Mouse (Mus musculus): ENCODE results near the gene Rps10. TPM values are rescaled to one million over a fixed set of nuclear protein-coding genes. Genes with fewer than 3 reads are reported as not detected.
A peak's percentile ranks its signal among the peaks of the same experiment; 100 is the strongest.
"Not testable (repeated sequence)": the region's sequence is repeated elsewhere in the genome, so short reads cannot be mapped to it uniquely, and the experiment has no call there.

Rps10 gene
- total RNA-seq, 2 experiments from 2014 or later: 2,101 to 3,085 TPM

DNA sequence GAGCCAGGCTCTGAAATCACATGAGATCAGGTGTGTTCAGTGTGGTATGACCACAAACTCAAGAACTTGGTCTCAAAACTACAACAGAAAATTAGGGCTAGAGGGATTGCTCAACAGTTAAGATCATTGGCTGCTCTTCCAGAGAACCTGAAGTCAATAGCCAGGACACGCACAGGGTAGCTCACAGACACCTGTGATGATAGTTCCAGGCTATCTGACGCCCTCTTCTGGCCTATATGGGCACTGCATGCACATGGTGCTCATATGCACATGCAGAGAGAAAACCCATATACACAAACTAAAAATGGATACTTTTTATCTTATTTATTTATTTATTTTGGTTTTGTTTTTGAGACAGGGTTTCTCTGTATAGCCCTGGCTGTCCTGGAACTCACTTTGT, 8.1 kb upstream of the Rps10 start:
- no peak for ATAC-seq (replicated peaks; ENCODE audit: poor library complexity)

DNA sequence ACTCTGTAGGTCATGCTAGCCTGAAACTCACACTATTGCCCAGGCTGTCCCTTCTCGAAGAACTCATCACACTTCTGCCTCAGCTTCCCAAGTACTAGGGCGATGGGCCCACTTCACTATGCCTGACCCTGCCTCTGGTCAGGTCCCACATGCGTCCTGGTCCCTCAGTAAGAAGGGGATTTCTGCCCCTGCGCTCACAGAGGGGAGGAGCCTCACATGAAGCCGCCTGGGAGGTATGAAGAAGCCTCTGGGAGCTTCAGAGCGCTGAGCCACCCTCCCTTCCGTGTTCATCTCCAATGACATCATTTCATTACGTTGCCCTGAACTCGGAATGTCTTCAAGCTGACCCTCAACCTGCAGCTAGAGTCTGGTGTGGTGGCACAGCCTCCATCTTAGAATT, 7.3 kb upstream of the Rps10 start:
- no peak for ATAC-seq (replicated peaks; ENCODE audit: poor library complexity)

DNA sequence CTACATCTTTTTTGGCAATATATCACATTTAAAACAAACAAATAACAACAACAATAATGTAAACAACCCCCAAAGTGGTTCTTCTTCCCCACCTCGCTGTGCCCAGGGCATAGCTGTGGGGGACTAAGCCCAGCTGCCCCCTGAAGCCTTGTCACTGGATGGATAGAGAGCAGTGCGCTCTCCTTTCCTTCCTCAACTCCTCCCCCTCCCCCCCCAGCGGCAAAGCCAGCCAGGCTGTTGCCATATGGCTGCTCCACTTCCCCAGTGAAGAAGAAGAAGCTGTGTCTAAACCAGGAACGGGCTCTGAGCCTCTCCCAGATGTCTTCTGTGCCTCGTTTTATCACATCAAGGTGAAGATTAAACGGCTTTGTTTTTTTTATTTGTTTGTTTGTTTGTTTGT, 6.6 kb upstream of the Rps10 start:
- peak; percentile 51 for ATAC-seq (replicated peaks; ENCODE audit: poor library complexity)

DNA sequence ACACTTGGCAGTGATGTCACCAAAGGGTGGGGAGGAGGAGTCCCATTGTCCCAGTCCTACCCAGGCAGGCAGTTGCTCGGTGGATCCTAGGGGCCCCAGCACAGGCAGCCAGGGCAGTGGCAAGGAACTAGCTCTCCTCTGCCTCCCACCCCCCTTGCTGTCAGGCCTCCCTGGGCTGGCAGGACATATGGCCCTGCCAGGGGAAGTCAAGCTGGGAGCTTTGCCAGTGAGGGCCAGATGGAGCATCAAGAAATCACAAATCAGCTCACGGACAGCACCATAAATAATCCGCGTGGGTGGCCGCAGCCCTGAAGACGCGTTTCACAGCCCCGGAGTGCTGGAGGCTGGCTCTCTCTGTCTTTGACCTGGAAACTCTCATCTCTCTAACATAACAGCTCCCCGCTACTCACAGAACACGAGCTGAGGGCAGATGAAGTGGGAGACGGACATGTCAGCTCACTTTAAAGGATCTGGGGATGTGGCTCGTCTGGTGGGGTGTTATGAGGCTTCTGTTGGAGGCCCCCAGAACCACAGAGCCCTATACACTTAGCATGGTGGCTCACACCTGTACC, 6.1 kb upstream of the Rps10 start:
- peak; percentile 72 for ATAC-seq (replicated peaks; ENCODE audit: poor library complexity)

DNA sequence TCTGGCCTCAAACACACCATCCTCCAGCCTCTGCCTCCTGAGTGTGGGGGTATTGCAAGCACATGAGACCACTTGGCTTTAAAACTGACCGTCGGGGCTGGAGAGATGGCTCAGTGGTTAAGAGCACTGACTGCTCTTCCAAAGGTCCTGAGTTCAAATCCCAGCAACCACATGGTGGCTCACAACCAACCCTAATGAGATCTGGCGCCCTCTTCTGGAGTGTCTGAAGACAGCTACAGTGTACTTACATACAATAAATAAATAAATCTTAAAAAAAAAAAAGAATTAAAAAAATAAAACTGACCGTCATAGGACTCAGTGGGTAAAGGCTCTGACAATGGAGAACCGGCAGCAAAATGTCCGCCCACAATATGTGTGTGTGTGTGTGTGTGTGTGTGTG, 3.4 kb upstream of the Rps10 start:
- ATAC-seq (replicated peaks; ENCODE audit: poor library complexity): not testable (repeated sequence)

DNA sequence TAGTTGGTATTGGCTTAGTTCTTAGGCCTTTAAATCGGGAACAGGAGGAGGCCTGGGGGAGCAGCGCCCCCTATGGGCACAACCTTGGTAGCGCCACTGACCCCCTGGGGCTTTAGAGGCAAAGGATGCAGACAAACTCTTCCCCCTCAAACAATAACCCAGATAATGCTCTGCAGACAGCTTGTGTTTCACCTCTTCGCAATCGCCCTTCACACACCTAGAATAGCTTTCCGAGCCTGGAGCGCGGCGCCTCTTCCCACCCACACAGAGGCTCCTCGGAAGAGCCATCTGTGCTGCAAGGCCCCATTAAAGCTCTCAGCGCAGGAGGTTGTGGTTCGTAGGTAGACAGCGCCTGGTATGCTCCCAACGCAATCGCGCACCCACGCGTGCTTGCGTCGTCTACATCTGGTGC, 2.5 kb upstream of the Rps10 start:
- no peak for ATAC-seq (replicated peaks; ENCODE audit: poor library complexity)

DNA sequence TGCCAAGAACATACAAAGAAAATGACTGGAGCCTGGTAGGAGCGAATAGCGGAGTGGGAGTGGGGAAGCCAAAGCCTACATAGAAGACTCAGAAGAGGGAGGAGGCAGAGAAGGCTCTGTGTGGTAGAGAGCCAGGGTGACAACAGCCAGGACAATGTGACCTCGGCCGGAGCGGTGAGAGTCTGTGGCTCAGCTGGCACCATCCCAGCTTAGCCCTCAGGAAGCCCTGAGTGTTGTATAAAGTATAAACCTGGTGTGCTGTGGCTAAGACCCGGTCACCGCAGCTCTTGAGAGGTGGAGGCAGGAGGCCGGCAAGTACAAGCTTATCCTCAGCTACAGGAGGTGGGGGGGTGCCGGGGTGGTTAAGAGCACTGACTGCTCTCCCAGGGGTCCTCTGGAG, 864 bp upstream of the Rps10 start:
- ATAC-seq (replicated peaks; ENCODE audit: poor library complexity): no peak

DNA sequence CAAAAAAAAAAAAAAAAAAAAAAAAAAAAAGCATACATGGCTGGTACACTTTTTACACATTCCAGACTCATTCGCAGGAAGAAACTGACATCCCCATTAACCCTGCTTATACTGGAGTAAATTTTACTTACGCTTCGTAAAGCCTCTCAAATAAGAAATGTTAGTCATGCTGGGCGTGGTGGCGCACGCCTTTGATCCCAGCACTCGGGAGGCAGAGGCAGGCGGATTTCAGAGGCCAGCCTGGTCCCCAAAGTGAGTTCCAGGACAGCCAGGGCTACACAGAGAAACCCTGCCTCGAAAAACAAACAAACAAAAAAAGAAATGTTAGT, 930 bp downstream of the Rps10 start:
- ATAC-seq (replicated peaks; ENCODE audit: poor library complexity): not testable (repeated sequence)

DNA sequence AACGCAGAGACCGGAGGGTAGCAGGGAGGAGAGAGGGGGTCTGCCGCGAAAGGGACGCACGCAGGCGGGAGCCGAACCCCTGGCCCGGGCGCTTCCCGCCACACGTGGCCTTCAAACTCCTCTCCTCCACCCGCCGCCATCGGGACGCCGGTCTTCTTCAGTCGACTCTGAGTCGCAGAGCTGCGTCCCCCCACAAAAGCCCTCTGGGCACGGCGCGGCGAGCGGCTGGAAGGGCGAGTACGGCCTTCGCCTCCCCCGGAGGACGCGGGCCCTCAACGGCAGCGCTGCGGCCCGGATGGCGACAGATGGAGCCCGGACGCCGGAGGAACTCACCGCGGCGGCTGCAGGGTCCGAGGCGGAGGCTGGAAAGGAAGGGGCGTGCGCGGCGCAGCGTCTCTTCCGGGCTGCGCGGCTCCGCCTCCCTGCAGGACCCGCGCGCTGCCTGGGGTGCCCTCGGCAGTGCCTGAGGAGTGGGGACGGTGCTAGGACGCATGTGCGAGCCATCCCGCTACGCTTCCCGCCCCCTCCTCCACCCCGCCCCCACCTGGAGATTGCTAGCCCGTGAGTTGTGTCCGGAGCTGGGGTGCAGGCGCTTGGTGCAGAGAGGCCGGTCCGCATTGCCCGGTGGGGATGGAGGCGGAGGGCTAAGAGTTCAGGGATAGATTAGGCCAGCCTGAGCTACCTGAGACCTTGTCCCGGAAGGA, 1.4 kb downstream of the Rps10 start, which contains the start of gene RPS10-NUDT3:
Gene RPS10-NUDT3 (minus strand): TSS at position 352 of the 704 bp plus-strand sequence.
- ATAC-seq (replicated peaks; ENCODE audit: poor library complexity): peak; percentile 93

DNA sequence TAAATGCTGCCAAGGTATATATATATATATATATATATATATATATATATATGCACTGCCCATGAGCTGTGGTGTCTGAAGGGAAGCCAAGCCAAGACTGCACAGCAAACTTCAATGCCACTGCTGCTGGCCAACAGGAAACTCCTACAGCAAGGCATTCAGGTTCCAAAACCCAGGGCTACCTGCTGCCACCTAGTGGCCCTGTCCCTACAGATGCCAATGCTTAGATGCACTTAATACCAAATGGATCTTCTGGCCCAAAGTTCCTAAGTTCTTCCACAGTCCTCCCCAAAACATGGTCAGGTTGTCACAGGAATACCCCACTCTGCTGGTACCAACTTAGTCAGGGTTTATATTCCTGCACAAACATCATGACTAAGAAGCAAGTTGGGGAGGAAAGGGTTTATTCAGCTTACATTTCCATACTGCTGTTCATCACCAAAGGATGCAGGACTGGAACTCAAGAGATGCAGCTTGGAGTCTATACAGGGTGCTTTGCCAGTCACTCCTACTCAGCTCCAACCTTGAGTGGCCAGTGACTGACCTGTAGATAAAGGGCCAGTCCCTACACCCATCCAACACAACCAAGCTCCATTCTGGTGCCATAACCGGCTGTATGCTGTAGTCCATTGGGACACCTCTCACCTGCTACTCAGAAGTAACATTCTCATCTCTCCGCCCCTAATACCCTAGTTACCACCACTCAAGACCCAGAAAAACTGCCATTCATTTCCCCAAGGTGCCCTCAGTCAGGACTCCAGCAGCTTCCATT, 7.0 kb downstream of the Rps10 start:
- ATAC-seq (replicated peaks; ENCODE audit: poor library complexity): peak; percentile 81

DNA sequence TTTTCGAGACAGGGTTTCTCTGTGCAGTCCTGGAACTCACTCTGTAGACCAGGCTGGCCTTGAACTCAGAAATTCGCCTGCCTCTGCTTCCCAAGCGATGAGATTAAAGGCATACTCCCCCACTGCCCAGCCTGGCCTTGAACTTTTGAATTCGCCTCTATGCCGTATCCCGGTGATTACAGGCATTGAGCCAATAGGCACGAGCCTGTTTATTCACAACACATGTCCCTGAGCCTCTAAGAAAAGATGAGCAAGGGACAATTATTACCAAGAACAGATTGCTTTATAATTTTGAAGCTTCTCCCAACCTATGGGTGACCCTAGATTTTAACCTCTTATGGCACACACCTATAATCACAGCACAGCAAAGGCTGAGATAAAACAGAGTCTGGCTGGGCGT, 8.1 kb downstream of the Rps10 start:
- no peak for ATAC-seq (replicated peaks; ENCODE audit: poor library complexity)

DNA sequence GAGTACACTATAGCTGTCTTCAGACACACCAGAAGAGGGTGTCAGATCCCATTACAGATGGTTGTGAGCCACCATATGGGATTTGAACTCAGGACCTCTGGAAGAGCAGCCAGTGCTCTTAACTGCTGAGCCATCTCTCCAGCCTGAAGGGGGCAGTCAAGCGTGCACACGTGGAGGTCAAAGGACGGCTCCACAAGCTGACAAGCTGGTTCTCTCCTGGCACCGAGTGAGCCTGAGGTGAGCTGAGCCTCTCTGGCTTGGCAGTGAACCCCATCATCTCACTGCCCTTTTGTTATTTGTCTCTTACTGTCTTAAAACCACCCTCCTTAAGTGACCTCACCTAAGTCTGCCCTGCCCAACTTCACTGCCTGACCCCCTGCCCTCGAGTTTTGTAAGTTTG, 9.0 kb downstream of the Rps10 start:
- 0 out of 2 replicates have a peak, but pooled peaks have one; percentile 30 for ATAC-seq (replicated peaks; ENCODE audit: poor library complexity)

DNA sequence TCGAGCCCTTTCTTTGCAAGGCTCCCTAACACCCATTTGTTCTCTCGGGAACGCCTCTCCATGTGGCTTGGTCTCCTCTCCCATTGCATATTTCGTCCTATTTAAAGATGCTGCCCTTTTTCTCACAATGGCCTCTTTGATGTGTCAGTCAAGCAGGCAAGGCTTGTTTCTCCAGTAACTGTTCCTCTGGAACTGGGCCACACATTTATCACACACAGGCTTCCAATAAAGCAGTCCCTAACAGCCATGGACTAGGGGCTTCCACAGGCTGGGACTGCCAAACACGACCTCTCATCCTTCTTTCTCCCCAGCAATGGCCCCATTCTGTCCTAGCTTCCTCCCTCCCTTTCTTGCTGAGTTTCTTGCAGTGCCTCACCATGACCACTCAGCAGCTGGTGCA, 9.8 kb downstream of the Rps10 start:
- ATAC-seq (replicated peaks; ENCODE audit: poor library complexity): no peak

DNA sequence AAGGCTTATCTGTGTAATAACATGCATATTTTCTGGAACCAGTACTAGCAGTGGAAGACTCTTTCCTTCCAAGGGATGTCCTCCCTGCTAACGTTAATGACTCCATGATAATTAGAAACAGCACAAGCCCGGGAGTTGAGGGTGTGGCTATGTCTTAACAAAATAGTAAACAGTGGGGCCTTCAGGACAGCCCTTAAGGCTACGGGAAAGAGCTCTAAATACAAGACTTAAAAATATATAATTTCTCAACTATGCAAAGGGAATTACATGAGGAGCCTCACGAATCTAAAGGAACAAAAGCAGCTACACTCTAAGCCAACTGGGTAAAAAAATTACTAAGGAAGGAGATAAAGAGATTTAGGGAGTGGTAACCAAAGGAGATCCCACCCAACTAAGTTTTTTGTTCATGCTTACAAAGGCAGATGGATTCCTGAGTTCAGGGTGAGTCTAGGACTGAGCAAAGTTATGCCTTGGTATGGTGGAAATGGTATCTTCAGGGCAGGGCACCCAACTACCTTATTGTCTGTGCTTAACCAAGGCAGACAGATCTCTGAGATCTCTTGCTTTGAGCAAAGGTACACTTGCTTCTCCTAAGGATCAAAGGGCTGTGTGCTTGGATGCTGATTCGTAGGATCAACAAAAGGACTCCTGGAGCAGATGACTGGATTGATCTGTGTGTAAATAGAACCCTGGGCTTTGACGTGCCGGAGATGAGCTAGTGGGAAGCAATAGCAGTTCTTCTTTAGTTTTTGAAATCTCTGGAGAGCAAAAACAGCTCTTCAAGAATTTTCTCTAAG, 10.8 kb downstream of the Rps10 start:
- ATAC-seq (replicated peaks; ENCODE audit: poor library complexity): no peak

DNA sequence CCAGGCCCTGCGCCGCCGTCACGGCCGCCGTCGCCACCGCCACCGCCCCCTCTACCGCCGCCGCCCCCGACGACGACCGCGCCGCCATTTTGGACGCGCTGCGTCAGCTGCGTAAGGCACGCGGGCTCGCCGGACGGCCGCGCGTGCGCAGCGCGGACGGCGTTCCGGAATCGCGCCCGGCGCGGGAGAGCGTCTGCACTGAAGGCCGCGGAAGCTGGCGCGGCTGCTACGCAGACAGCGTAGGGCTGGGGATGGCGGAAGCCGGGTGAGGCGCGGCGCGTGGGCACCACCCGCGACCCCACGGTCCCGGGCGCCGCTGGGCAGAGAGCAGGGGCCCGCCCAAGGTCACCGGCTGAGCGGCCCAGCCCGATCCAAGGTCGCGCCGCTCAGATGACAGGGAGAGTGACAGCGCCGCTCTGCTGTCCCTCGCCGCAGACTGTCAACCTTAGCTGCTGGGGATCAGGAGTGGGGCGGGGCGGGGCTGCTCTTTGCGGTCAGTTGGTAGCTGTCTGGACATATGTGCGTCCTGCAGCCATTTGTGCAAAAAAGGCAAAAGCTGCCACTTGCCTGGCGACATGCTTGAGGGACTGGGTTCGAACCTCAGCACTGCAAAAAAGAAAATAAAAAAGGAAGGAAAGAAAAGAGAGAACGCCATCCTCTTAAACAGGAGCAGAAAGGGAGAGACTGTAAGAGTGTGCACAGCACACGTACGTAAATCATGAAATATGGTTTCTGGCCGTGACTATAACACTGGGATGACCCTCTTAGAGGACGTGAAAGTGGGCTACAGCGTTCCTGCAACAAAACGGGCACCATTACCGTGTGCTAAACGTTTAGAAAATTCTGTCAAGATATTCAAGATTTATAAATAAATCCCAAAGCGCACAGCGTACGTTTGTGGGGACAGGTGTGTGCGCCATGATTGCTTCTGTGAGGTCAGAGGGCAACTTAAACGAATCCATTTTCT, 12.8 kb downstream of the Rps10 start, which contains the start of gene Nudt3:
Gene Nudt3 (minus strand): TSS at position 136 of the 967 bp plus-strand sequence.
- peak; percentile 55 for ATAC-seq (replicated peaks; ENCODE audit: poor library complexity)

DNA sequence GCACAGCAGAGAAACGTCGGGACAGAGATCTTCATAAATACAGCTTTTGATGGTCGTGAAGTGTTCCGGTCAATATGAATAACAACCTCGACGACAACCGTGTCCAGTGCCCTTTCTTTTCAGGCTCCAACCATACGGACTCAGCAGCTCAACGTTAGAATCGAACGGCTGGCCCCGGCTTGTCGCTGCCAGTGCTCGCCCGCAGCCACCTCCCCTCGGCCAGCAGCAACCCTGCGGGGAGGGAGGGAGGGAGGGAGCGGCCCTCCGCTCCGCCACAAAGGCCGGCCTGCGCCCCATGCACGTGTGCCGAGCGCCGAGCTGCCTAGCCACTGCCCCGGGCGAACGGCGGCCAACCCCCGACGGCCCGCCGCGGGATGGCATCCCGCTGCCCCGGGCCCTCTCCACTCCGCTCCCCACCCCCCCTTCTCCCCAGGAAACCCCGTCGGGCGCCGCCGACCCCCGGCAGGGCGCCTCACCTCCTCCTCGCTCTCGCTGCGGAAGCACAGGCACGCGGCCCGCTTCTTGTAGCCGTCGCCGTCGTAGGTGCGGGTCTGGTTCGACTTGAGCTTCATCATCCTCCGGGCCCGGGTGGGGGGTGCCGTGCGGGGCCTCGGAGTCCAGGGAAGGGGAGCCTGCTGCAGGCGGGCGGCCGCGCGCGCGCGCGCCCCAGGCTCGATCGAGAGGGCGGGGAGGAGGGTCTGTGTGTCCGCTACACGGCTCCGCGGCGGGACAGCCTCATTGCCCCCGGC, 13.7 kb downstream of the Rps10 start:
- peak; percentile 44 for ATAC-seq (replicated peaks; ENCODE audit: poor library complexity)

DNA sequence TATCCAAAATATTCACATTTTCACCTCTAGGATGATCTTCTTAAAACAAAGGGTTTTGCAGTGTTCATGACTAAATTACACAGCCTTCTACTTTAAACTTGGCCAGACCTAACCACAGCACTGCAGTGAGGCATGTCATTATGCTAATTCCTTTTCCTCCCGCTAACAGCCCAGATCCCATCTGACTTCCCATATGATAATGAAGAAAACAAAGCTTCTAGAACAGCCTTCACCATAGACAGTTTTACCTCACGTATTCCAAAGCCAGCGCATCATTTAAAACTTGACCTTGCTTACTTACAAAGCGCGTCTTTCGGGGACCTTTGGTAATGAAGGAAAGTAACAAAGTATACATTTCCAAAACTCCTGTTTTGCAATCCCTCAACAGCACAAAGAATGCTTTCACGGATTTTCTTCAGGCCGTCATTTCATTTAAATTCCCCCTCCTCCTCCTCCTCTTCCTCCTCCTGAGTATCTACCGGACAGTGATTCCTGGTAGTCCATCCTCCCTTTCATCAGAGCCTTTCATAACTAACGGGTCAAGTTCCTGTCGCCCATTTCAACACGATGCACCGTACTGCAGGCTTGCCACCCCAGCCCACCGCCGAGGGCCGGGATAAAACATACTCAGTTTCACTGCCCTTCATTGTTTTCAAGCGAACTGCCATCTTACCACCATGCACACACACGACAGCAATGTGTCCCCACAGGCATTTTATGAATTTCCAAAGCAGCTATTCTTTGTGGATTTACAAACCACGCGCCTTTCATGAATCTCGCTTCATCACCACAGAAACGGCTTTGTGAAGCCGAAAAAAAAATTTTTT, 14.6 kb downstream of the Rps10 start:
- peak; percentile 56 for ATAC-seq (replicated peaks; ENCODE audit: poor library complexity)

DNA sequence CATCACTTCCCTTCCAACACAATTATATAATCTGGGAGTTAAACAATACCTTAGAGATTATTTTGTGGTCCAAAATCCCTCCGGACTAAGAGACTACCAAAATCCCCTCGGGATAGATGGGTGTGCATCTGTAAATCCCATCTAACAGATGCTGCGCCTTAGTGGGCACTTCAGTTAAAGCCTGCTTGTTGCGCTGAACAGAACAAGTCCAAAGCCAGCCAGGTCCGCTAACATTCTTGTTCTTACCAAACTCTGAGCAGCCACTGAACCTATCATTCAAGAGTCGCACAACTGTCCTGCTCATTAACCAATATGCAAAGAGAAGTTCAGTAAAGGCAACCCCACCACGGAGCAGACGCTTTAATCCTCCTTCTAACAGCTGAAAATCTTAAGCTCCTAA, 15.3 kb downstream of the Rps10 start:
- no peak for ATAC-seq (replicated peaks; ENCODE audit: poor library complexity)

Data from megakaryocyte progenitor cell, adult 5-6 weeks (primary cell).